Mouse (Mus musculus) urinary bladder, postnatal 4 days (tissue): ENCODE measurements around the gene Guca2b.
A peak's percentile ranks its signal among the peaks of the same experiment; 100 is the strongest.
"Not testable (repeated sequence)": the region's sequence is repeated elsewhere in the genome, so short reads cannot be mapped to it uniquely, and the experiment has no call there.

Source experiments
- DNase-seq, 2 experiments: peaks; one replicate each; pipeline ENCODE4 v3.0.0; 2021 to 2022; ENCODE audit warnings: low spot score in 2 of 2

Gene Guca2b

DNA sequence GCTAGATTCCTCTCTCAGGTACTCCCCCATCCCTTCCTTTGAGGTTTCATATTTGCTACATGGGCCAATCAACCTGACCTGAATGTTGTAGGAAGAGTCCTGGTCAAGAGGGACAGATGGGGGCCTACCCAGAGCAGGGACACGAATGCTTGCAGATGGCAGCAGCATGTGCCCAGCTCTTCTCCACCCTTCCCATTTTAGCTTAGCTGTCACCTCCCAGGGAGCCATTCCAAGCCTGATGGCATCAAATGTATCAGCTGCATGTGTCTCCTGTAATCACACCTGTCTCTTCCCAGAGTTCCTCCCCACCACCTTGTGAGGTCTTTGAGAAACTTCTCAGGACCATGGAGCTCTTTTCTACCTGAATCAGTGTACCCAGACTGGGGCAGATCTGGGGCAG is 1.7 kb downstream of the Guca2b start:
- DNase-seq, result no peak

DNA sequence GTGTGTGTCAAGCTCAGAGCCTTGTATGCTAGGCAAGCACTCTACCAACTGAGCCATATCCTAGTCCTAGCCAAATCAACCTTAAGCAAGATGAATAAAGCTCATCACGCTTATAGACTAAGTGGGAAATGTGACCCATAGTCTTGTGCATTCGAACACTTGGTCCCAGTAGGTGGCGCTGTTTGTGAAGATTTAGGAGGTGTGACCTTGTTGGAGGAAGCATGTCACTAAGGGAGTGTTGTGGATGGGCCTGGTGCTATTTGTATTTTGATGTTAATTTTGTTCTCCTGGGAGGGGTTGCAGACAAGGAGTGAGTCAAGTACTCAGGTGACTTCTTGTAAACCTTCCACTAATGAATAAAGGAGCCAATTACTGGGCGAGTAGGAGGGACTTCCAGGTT is 16.1 kb downstream of the Guca2b start:
- no peak for DNase-seq

DNA sequence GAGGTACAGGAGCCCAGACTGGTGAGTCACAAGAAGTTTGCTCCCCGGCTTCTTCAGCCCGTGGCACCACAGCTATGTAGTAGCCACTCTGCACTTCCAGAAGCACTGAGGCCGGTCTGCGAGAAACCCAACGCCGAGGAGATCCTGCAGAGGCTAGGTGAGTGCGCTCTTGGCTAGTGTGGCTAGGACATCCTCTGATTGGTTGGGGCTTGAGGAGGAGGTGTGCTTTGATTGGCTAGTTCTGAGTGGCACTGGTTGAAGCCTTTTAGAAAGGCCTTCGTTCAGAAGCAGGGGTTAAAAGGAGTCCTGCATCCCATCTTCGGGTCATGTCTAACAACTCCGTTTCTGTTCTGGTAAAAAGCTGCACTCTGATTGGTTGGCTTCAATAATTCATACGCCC is 20.1 kb downstream of the Guca2b start:
- no peak for DNase-seq

DNA sequence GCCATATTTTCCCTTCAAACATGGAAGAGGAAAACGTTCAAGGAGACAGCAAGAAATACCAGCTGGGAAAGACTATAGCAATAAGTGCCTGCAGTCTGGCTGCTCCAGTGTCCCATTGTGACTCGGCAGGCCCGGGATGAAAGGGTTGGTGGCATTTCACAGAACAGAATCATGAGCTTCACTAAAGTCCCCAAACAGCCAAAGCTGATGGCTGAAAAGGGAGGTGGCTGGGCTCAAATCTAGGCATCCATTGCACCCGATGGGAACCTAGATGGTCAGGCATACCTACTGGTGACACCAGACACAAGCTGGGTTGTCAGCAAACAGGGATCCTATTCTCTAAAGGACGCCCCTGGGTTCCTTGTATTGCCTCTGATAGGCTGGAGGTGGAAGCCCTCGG is 20.8 kb downstream of the Guca2b start:
- peak in 1 of 2 experiments; percentile 11 for DNase-seq

DNA sequence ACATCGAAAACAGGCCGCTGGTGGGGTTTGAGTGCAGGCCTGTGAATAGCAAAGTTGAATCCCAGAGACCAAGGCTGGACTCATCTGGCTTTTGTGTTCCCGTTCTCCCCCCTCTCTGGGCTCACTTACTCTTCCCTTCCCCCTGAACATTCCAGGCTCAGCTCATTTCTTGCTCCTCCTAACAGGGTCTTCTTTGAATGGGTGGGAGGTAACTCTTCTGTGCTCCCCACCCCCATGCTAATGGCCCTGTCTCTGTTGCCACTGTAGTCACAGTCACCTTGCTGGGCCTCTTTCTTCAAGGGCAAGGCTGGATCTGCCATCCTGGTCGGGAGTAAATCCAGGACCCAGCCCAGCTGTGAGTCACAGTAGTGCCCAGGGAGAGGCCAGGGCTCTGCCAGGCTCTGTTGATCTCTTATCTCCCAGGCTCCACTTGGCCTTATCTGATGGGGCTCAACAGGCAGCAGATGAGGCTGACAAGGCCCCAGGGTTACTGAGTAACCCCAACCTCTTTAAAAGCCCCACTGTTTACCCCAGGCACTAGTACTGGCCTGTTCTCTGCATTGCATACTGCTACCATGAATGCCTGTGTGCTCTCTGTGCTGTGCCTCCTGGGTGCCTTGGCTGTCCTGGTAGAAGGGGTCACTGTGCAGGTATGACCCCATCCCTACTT is 21.4 kb downstream of the Guca2b start, which contains the start of gene Guca2a:
Gene Guca2a (plus strand): TSS at position 529 of the 670 bp plus-strand sequence.
- DNase-seq, result peak in 1 of 2 experiments; percentile 26

DNA sequence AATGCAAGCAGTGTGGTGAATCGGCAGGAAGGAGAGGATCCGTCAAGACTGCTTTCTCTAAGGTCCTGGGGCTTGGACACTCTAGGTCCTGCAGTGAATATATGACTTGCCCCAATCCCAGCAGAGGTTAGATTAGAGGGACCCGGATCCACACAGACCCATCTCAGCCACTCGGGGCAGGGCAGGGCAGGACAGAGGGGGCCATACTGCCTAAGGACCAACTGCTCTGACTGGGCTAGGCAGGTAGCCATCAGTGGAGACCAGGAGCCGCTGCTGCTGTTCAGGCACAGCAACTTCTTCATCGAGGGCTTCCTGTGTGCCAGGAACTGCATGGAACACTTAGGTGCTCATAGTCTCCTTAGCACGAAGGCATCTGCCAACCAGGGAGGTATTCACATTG is 22.0 kb downstream of the Guca2b start:
- no peak for DNase-seq

DNA sequence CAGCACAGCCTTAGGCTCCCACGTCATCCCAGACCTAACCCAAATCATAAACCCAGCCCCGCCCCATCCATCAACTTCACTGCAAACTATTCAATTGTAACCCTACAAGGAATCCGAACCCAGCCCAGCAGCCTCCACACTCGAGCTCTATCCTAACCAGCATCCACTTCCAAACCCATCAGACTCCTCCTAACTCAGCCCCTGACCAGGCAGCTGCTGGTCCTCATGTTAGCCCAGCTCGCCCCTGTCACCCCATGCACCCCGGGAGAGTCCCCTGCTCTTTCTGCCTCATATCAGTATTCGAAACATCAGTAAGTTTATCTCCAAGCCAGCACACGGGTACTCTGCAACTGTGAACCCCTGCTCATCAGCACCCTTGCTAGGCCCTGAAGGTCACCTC is 23.1 kb downstream of the Guca2b start:
- no peak for DNase-seq

DNA sequence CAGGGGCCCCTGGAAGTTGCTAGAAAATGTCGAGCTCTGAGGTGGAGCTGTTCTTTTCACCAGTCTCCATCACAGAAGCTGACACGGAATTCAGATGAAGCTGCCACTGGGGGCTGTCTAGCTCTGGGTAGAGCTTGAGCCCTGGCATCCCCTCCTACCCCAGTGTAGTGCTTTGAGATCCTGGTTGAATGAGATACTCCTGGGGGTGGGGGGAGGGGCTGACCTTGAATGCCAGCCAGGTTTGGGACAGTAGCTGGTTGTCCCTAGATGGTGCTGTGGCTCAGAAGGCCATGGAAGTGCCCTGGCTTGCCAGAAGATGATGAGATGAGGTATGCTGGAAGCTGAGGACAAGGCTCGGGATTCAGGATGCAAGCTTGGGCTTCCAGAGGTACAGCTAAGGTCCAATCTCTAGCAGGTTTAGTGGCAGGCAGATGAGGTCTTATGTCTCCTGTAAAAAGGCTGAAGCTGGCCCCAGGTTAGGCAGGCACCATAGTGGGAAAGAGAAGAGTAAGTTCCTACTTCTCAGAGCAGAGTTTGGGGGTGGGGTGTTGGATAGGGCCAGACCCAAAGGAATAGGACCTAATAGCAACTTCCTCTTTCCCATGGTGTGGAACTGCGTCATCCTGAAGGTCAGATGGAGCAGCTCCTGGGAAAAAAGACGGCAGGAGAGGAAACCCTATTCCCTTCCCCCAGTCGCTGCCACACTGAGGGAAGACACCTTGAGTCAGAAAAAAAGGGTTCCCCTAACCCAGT is 23.7 kb downstream of the Guca2b start:
- peak in 1 of 2 experiments; percentile 50 for DNase-seq

DNA sequence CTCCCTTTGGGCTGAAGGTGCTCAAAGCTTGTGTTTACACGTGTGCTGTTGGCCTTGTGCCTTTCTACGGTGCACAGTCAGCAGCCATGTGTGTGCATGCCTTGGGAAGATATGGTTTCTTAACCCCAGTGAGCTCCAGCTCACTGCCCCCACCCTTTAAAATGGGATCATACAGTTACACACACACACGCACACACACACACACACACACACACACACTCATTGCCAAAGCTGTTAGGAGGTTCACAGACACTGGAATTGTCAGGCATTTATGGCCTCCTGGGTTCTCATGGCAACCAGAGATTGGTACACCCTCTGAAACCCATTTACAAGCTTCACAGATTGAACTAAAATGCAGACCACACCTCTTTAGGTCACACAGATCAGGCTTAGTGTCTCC is 24.8 kb downstream of the Guca2b start:
- no peak for DNase-seq

DNA sequence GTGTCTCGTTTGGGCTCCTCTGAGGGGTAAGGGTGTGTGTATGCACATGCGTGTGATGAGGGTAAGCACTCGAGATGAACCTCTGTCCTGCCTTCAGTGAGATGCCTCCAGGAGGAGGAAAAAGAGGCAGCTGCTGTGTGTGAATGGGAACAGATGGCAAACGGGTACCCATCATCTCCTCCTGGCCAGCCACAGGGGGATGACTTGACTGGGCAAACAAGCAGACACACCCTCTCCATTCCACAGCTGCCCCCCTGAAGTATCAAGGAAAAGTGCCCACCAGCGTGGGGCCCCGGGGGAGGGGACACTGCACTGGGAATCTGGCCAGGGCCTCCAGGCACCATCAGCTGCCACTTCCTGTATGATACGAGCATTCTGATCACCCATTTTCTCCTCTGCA is 25.4 kb downstream of the Guca2b start:
- no peak for DNase-seq

DNA sequence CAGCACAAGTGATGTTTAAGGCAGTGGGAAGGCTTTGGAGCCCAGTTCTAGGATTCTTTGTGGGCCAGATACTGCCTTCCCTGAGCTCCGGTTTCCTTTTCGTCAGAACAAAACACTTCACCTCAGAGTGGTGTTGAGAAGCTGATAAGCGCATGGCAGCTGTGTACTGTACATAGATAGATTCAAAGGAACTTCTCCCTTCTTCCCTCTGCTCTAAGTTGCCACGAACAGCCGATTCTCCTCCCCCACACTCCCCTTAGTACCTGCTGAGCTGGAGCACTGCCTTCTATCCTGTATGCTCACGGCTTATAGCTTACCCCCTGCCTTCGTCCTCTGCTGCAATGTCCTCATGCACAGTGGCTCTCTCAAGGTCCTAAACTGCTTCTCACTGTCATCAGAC is 26.0 kb downstream of the Guca2b start:
- no peak for DNase-seq

DNA sequence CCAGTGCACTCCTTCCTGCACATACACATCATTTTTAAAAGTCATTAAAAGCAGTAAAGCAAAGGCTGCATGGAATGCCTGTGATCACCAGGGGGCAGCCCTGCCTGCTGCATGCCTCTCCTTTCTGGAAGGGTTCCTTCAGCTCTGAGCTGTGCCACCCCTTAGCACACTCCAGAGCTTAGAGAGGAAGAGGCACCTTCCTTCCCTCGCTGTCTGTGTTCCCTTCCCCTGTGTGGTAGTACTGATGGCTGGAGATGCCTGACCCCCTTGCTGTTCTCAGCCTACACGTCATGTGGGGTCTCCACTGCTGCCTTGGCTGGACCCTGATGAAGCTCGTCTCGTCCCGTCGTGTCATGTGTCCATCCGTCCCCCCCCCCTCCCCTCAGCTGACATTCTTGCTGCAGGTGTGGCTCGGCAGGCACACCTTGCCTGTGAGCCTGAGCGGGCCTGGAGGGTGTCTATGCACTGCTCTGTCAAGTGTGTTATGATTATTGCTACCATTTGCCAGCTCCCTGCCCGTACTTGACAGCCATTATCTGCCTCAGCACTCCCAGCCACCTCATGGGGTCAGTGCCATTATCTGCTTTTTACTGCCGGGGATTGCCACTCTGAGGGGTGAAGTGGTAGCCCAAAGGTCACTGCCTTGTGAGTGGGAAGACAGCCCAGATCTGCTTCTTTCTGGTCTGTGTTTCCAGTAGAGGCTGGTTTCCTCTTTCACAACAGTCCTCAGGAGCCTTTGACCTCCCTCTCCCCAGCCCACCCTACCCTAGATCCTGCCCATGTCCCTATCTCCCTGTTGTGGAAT is 27.4 kb downstream of the Guca2b start:
- DNase-seq, result peak in 1 of 2 experiments; percentile 46

DNA sequence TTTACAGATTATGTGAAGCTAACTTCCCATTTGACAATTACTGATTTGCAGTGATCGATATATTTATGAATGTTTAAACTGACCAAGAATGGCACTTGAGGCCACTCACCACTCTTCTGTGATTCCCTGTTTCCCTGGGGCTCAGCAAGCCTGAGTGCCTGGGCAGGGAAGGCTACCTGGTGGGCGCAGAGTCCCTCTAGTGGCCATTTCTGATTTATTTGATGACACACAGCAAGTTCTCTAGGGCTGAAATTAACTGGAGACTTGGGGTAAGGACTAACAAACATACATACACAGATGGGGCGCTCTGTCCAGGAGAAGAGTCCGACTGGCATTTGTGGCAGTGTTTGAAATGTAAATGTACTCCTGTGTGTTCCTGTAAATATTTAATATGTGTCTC is 30.4 kb downstream of the Guca2b start:
- DNase-seq, result not testable (repeated sequence)

DNA sequence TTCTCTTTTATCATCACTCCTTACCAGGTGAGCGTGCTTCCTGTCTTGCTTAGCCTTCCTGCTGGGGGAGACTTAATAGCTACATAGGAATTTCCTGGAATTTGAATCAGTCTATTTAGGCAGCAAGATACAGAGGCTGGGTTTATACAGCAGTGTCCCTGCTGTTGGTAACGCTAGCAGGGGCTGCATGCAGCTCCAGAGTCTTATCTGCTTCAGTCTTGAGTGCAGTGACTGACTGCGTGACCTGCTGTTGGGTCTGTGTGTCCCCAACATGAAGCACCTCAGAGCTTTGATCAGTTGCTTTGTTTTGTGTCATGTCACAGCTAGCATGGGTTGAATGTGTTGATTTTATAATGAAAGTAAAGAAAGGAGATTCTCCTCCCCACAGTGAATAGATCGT is 31.4 kb downstream of the Guca2b start:
- no peak for DNase-seq

DNA sequence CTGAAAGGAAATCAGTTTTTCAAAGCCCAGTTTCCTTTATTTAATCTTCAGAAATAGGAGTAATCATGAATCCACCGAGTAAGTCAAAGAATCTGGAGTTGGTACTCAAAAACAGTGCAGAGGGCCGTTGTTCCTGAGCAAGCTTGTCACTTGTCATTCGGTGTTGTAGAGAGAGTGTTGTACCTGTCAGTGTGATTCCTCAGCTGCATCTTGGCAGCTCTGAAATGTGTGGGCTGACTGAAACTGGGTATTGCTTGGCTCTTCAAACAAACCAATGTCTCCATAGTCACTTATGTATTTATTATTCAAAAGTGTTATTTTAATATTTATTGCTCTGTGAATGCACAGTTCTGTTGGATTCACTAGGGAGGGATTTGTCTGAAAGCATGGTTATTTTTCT is 31.9 kb downstream of the Guca2b start:
- no peak for DNase-seq

DNA sequence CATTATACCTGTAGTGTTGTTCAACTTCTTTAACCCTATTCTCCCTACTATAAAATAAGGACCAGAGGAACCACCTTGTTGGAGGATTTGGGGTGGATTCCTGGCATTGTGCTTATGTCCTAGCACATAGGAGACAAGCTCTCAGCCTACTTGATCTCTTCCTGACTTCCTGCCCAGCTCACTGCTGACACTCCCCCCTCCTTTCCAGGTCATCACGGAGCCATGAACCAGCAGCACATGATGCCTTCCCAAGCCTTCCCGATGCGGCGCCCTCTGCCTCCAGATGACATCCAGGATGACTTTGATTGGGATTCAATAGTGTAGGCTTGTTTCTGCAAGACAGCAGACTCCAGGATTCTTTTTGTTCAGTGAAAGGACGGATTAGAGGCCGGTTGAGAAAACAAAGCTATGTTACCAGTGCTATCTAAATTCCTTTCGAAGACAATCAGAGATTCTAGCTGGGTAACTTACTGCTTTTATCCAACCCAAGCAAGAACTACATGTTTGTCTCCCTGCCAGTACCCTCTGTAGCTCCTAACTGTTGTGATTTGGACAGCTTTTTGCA is 32.6 kb downstream of the Guca2b start:
- no peak for DNase-seq

DNA sequence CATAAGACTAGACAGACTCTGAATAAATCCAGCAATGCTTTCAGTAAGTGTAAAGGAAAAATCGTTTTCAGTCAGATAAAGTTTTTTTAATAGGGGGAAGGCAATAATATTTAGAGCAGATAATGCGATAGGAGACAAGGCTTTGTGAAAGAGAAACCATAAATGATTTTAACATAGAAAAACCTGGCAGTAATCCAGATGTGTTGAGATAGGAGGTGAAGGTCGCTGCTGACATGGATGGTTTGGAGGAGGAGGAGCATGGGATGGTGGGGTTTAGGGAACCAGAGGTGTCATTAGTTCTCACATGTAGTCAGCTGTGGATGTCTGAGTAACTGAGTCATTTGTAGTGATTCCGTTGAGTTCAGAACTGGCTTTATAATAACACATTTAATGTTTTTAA is 44.0 kb downstream of the Guca2b start:
- DNase-seq, result no peak

DNA sequence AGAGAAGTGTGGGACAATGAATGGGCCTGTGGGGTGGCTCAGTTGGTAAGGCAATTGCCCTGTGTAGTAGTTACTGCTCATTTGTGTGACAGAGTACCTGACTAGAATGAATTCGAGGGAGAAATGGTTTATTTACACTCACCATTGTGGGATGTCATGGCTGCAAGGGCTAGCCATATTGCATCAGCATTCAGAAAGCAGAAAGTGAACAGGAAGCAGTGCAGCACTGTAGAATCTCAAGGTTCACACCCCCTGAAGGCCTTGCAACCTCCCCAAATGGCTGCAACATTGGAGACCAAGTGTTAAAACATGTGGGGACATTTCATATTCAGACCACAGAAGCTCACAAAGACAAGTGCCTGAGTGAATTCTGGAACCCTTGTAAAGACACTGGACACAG is 44.7 kb downstream of the Guca2b start:
- DNase-seq, result no peak

DNA sequence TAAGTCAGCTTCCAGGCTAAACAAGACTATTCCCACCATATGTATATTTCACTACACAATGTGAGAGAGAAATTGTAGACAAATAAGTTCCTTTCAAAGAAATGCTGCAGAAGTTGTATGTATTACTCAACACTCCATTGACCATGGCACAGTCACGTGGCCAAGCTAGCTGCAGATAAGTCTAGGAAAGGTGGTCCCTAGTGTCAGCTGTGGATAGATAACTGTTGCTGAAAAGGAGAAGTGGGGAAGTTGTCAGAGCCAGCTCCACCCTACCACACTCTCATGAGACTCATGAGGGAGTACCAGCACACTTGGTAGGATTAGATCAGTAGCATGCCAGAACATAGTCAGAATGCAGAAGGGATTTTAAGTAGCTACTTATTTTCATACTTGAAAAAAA is 49.3 kb downstream of the Guca2b start:
- no peak for DNase-seq
